Mouse (Mus musculus) limb, embryonic 12.5 days (tissue): ENCODE data around the gene Cryba1. TPM values are rescaled to one million over a fixed set of nuclear protein-coding genes. Genes with fewer than 3 reads are reported as not detected.

Experiments used
- ATAC-seq: fragments of 200-750 bp; cut with Nextera tagmentation; 2 replicates; pipeline ENCODE4 v1.8.0; 2017; ENCODE audit warnings: low read depth, moderate TSS enrichment; ENCODE audit not compliant: insufficient number of reproducible peaks, insufficient read depth, low FRiP score, low TSS enrichment
- H3K27ac ChIP-seq: fragments of 300-500 bp; sonication (generic); 2 replicates; pipeline ENCODE4 v1.5.1; 2016; ENCODE audit warnings: mild to moderate bottlenecking, moderate library complexity
- H3K27me3 ChIP-seq: fragments of 300-500 bp; sonication (generic); 2 replicates; pipeline ENCODE4 v1.6.1; 2016; ENCODE audit warnings: mild to moderate bottlenecking, moderate library complexity
- H3K36me3 ChIP-seq: fragments of 300-500 bp; sonication (generic); 2 replicates; pipeline ENCODE4 v1.6.1; 2016; ENCODE audit warnings: mild to moderate bottlenecking, moderate library complexity
- H3K4me1 ChIP-seq: fragments of 300-500 bp; sonication (generic); replicated peaks from 2 replicates; pipeline ENCODE4 v1.6.1; 2016
- H3K4me2 ChIP-seq: fragments of 300-500 bp; sonication (generic); 2 replicates; pipeline ENCODE4 v1.6.1; 2016; ENCODE audit warnings: mild to moderate bottlenecking, moderate library complexity
- H3K4me3 ChIP-seq: fragments of 300-500 bp; sonication (generic); replicated peaks from 2 replicates; pipeline ENCODE4 v1.5.1; 2016; ENCODE audit warnings: mild to moderate bottlenecking
- H3K9ac ChIP-seq: fragments of 300-500 bp; sonication (generic); replicated peaks from 2 replicates; pipeline ENCODE4 v1.6.1; 2016; ENCODE audit warnings: mild to moderate bottlenecking, moderate library complexity
- H3K9me3 ChIP-seq: fragments of 300-500 bp; sonication (generic); 2 replicates; pipeline ENCODE4 v1.6.1; 2016; ENCODE audit warnings: mild to moderate bottlenecking, moderate library complexity
- WGBS: fragments of 180-500 bp; shearing (Covaris S2); methylation state at CpG from one replicate; pipeline ENCODE4 v1.1.7; 2016; 5-methylcytosine and 5-hydroxymethylcytosine counted together
- polyA plus RNA-seq: library from polyadenylated mRNA; unstranded; fragments of >200 nt; fragmentation: Nextera tagmentation; extraction: Ambion mirVana; gene quantifications from 2 replicates; pipeline ENCODE4 v1.2.1, GENCODE M21; 2016

The Cryba1 gene
- polyA plus RNA-seq, result 0.28 TPM in 1 of 2 replicates, not detected in the other

DNA sequence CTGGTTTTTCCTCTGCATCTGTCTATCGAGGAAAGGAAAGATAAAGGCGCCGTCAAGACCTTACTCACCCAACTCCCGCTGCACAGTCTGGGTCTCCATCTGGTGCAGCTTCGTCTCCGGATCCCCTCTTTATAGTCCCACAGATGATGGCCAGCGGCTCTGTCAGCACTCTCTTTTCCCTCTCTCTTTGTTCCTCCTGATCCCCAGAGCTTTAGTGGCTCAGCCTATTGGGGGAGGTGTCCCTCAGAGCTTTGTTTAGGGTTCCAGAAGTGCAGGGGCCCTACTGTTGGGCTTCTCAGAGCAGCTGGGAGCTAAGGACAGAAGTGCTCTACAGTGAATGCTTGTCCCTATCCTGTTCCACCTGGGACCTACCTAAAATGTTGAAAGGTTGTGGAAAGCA is at the start of gene Cryba1:
Cryba1 (minus strand) TSS at position 101 of the 400 bp plus-strand sequence.
- WGBS, result 55% methylated on average over 7 of the region's 7 CpGs

DNA sequence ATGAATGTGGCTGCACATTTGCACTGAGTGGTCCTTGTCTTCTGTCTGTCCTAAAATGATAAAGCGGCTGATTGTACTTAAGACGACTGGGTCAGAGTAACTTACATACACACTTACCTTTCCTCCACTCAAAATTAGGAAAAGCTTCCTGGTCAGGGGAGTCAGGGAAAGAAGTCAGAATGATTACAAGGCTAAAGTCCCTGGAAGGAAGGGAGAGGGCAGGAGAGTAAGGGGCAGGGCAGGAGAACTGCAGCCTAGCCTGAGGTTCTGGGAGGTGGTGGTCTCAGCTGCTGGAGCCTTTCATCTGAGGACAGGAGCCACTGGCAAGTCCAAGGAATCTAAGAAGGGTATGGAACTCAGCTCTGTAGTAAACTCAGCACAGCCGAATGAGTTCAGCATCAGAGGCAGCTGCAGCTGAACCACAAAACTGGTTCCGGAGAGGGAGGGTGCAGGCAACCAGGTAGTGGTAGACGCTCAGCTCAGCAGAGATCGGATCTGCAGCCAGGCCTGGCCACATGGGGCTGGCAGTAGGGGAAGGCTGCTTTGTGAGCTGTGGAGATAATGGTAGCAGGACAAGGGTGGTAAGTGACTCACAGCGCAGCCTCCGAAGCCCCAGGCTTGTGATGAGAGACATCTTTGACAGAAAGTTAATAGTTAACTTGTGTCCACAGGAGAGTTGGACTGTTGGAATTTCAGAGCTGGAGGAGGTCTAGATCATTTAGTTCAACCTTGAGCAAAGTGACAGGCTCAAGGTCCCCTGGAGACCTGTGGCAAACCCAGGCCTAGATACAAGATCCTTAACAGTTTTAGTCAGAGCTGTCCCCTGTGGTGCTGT is 47.0 kb upstream of the Cryba1 start:
- no peak for ATAC-seq
- Histone ChIP-seq H3K4me2 (no peak overlapping the region), H3K36me3 (no peaks in the 10 kb centered on the region), H3K9me3 (no peaks in the 10 kb centered on the region), H3K27me3 (no peaks in the 10 kb centered on the region), H3K27ac (no peak overlapping the region), H3K4me1 (peaks cover 20% of the 10 kb centered on the region), H3K9ac (no peak overlapping the region), H3K4me3 (no peak overlapping the region)
- WGBS, result 67% methylated on average over 8 of the region's 8 CpGs

More for the DNA sequence above, at the start of gene Cryba1:
- Histone ChIP-seq H3K27me3 (no peaks in the 10 kb centered on the region), H3K4me1 (no peaks in the 10 kb centered on the region), H3K27ac (no peak within 1 kb of the TSS), H3K4me2 (no peak within 1 kb of the TSS), H3K9ac (no peak within 1 kb of the TSS), H3K4me3 (no peak within 1 kb of the TSS), H3K9me3 (no peaks in the 10 kb centered on the region), H3K36me3 (no peaks in the 10 kb centered on the region)
- no peak for ATAC-seq

DNA sequence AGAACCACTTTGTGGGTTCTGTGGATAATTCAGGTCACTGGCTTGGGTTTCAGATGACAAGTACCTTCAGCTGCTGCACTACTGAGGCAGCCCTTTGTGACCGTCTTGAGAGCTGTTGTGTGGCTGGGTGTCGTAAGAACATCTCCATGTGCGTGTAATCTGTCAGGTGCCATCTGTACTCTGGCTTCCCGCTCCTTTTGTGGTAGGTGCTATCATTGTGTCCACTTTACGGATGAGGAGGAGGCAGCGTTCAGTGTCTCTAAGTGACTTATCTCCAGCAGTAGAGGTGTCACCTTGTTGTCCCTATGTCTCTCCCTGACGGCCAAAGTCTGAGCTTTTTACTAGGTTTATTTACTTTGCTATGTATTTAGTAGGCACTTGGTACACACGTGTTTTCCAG is 45.3 kb upstream of the Cryba1 start:
- Histone ChIP-seq H3K4me1 (peaks cover 26% of the 10 kb centered on the region), H3K9ac (no peak overlapping the region), H3K36me3 (no peaks in the 10 kb centered on the region), H3K27me3 (no peaks in the 10 kb centered on the region), H3K9me3 (no peaks in the 10 kb centered on the region), H3K4me3 (no peak overlapping the region), H3K27ac (no peak overlapping the region), H3K4me2 (no peak overlapping the region)
- WGBS, result 83% methylated on average over 8 of the region's 8 CpGs
- ATAC-seq, result no peak

DNA sequence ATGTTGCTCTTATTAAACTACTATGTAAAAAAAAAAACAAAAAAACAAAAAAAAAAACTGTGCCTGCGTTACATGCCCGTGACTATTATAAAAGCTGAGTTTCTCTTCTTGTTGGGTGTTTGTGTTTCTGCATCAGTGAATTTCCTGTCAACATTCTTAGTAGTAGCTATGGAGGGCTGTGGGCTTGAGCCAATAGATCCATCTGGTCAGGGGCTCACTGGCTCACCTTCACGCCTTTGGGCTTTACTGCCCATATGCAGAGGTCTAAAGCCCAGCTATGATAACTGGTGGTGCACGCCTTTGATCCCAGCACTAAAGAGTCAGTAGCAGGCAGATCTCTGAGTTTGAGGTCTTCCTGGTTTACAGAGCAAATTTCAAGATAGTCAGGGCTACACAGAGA is 44.4 kb upstream of the Cryba1 start:
- H3K36me3 ChIP-seq, result no peaks in the 10 kb centered on the region
- ATAC-seq, result no peak
- 79% methylated on average over 4 of the region's 4 CpGs for WGBS
- peaks cover 34% of the 10 kb centered on the region for H3K4me1 ChIP-seq
- no peaks in the 10 kb centered on the region for H3K9me3 ChIP-seq
- no peak overlapping the region for H3K4me3 ChIP-seq
- H3K27me3 ChIP-seq, result no peaks in the 10 kb centered on the region
- no peak overlapping the region for H3K9ac ChIP-seq
- H3K4me2 ChIP-seq, result no peak overlapping the region
- no peak overlapping the region for H3K27ac ChIP-seq

DNA sequence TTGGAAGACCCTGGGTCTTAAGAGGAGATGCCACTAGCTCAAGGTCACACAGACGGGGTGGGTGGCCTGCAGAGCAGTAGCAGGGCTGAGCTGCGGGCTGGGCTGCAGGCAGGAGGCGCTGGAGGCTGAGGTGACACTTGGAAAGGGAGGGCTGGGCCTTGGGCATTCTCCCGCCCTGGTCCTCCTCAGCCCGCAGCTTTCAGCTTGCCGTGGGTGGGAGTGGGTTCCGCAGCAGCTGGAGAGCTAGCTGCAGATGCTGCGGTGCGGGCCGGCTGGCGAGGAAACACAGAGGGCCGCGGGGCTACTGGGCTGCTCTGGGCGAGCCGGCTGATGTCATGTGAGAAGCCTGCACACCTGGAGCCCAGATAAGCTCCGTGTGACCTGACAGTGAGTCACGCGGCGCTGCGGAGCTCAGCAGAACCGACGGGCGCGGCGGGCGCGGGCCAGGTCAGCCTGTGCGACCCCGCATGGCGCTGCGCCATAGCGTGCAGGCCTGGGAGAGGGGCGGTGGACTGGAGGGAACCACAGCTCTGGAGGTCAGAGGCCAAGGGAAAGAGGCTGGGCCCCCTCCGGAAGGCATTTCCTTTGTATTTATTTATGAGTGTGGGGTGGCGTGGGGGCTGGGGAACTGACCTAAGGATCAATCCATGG is 41.4 kb upstream of the Cryba1 start:
- peak overlapping the region; percentile 69 for H3K27ac ChIP-seq
- peak; percentile 30; the same call in 1 of the 2 replicates for ATAC-seq

DNA sequence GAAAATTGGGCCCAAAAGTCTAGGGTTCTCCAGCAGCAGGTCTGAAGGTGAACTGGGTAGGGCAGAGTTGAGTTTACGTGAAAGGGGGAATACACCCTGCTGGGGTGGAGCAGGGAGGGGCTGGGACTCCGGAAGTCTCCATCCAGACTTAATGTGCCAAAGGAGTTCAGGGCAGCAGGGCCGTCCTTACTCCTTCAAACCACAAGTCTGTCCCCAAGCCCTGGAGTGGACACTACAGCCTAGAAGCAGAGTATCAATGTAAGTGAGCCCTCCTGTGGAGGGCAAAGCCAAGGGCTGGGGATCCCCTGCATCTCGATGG is 40.3 kb upstream of the Cryba1 start:
- Histone ChIP-seq H3K4me3 (0 out of 2 replicates have a peak overlapping the region, but pooled peaks have one; percentile 2), H3K9ac (no peak overlapping the region), H3K36me3 (no peaks in the 10 kb centered on the region), H3K4me1 (peaks cover 40% of the 10 kb centered on the region), H3K27ac (no peak overlapping the region), H3K9me3 (no peaks in the 10 kb centered on the region), H3K4me2 (peak overlapping the region; percentile 23), H3K27me3 (peaks cover 4% of the 10 kb centered on the region; the same call in 1 of the 2 replicates)
- no peak for ATAC-seq
- WGBS, result 37% methylated on average over 4 of the region's 4 CpGs

More for the DNA sequence above, 41.4 kb upstream of the Cryba1 start:
- Histone ChIP-seq H3K9me3 (no peaks in the 10 kb centered on the region), H3K9ac (peak overlapping the region; percentile 57), H3K27me3 (peaks cover 4% of the 10 kb centered on the region; the same call in 1 of the 2 replicates), H3K4me2 (peak overlapping the region; percentile 77), H3K4me1 (peaks cover 40% of the 10 kb centered on the region), H3K4me3 (peak overlapping the region; percentile 40), H3K36me3 (no peaks in the 10 kb centered on the region)
- 2% methylated on average over 35 of the region's 35 CpGs for WGBS

DNA sequence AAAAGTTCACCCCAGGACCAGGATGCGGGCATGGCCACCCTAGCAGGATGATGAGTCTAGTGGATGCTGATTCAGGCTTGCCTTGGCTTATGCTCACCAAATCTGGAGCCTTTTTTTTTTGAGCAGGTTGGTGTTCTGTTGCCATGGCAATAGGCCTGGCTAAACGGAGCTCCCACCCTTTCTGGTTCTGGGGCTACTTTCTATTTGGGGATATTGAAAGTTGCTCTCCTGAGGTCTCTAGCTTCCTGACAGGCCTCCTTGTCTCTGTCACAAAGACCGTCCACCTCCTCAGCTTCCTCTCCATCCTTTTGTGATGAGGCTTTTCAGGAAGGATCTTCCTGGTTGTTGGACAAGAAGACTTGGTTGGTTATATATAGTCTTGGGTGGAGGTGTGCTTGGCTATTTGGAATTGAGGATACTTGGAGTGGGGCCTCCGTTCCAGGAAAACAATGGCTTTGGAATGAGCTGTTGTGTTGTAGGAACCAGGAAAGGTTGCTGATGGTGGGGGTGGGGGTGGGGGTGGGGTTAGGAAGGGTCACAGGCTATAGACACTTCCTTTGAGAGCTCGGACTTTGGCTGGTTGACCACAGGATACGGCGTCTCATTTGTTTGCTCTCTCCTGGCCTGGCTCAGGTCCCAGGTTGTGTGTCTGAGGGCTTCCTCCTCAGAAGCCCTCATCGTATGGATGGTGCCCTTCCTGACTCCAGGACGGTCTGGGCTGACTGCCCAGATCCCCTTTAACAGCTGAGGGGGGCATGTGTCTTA is 39.8 kb upstream of the Cryba1 start:
- peaks cover 40% of the 10 kb centered on the region for H3K4me1 ChIP-seq
- H3K27ac ChIP-seq, result no peak overlapping the region
- peaks cover 4% of the 10 kb centered on the region; the same call in 1 of the 2 replicates for H3K27me3 ChIP-seq
- ATAC-seq, result no peak
- no peak overlapping the region for H3K9ac ChIP-seq
- no peaks in the 10 kb centered on the region for H3K9me3 ChIP-seq
- peak overlapping the region; percentile 90 for H3K4me2 ChIP-seq
- H3K4me3 ChIP-seq, result peak overlapping the region; percentile 92
- 71% methylated on average over 9 of the region's 9 CpGs for WGBS
- no peaks in the 10 kb centered on the region for H3K36me3 ChIP-seq

DNA sequence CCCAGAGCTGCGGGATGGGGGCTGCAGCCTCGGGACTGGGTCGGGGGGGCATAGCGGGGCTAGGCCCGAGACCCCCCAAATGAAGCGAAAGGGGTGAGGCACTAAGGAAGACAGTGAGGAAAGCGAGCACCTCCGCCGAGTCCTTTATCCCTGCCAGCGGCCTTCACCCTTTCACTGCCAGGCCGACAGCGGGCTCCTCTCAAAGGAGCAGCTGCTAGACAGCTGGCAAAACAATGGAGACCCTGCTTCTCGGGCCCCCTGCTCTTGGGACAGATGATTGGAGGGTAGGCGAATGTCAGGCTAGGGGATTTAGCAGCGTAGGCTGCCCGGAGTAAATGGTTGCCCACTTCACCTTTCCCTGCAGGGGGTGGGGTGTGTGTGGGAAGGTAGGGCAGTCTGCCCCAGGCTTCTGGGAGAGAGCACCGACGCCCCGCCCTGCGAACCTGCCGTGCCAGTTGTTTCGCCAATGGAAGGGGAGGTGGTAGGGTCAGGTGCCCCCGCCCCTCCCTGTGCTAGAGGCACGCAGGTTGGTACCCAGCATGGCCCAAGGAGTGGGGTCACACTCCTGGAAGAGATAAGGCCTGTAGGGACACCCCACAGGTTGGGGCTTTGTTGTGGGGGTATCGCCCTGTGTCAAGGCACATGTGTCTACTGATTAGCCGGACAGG is 38.7 kb upstream of the Cryba1 start:
- WGBS, result 7% methylated on average over 26 of the region's 26 CpGs
- Histone ChIP-seq H3K4me2 (peak overlapping the region; percentile 90), H3K4me1 (peaks cover 40% of the 10 kb centered on the region), H3K9me3 (no peaks in the 10 kb centered on the region), H3K27me3 (peaks cover 4% of the 10 kb centered on the region; the same call in 1 of the 2 replicates), H3K36me3 (no peaks in the 10 kb centered on the region), H3K27ac (peak overlapping the region; percentile 89), H3K4me3 (peak overlapping the region; percentile 92), H3K9ac (peak overlapping the region; percentile 96)
- peak; percentile 59 for ATAC-seq

DNA sequence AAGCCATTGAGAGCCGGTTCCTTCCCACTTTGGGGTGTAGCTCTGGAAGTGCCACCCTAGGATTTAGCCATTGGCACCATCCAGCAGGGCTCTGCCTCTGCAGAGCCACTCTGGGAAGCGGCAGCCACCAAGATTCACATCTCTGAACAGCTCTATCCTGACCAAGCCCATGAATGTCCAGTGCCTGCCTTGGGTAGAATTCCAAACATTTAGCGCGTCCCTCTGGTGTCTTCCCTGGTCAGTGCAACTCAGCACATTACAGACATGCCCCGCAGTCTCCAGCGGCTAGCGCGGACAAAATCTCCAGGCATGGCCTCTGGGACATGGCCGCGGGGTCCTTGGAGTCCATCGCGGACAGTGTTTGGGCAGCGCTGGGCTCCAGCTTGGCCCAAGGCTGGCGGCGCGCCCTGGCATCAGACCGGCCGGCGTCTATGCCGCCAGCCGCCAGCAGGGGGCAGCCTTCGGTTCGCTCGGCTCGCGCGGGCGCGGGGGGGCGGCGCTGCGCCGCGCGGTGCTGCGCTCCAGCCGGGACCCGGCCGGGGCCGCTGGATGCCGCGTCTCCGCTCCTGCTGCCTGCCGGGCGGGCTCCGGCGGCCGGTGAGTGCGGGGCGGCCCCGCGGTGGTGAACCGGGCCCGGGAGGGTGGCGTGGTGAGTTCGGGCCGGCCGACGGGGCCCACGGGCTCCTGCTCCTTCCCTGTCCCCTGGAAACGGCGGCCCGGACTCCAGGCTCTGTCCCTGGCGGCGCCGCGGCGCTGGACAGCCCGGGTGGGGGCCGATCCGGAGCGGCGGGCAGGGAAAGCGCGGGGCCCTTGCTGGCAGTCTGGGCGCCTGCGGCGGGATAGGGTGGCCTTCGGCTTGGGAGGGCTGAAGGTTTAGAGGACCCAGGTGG is 37.9 kb upstream of the Cryba1 start, which contains the start of gene Myo18a:
Myo18a (plus strand) TSS at position 464 of the 890 bp plus-strand sequence.
- H3K9me3 ChIP-seq, result no peaks in the 10 kb centered on the region
- WGBS, result 2% methylated on average over 74 of the region's 79 CpGs
- peak within 1 kb of the TSS; percentile 92 for H3K4me3 ChIP-seq
- H3K27ac ChIP-seq, result peak within 1 kb of the TSS; percentile 89
- H3K4me2 ChIP-seq, result peak within 1 kb of the TSS; percentile 90
- peak within 1 kb of the TSS; percentile 96 for H3K9ac ChIP-seq
- H3K36me3 ChIP-seq, result no peaks in the 10 kb centered on the region
- peaks cover 4% of the 10 kb centered on the region; the same call in 1 of the 2 replicates for H3K27me3 ChIP-seq
- peak; percentile 67 for ATAC-seq
- peaks cover 40% of the 10 kb centered on the region for H3K4me1 ChIP-seq

DNA sequence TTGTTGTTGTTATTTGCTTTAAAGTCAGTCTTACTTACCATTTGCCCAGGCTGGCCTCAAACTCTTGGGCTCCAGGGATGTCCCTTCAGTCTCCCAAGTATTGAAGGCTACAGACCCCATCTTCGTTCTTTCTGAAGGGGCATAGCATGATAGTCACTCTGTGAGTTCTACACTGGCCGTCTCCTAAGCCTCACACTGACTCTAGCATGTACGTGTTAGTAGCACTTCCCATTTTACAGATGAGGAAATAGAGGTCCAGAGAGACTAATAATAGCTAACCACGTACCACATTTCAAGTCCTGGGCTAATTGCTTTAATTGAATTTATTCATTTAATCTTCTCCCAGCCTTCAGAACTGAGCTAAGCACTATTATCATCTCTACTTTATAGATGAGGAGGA is 34.9 kb upstream of the Cryba1 start:
- ATAC-seq, result no peak
- H3K27me3 ChIP-seq, result peaks cover 4% of the 10 kb centered on the region; the same call in 1 of the 2 replicates
- H3K4me1 ChIP-seq, result peaks cover 18% of the 10 kb centered on the region
- no peaks in the 10 kb centered on the region for H3K9me3 ChIP-seq
- H3K36me3 ChIP-seq, result no peaks in the 10 kb centered on the region
- WGBS, result 86% methylated on average over 4 of the region's 4 CpGs
- H3K4me2 ChIP-seq, result no peak overlapping the region
- no peak overlapping the region for H3K27ac ChIP-seq
- no peak overlapping the region for H3K9ac ChIP-seq
- H3K4me3 ChIP-seq, result no peak overlapping the region
